Mouse (Mus musculus) small intestine, adult 2 months (tissue): ENCODE data around the gene Plch1. TPM values are rescaled to one million over a fixed set of nuclear protein-coding genes. Genes with fewer than 3 reads are reported as not detected.

Experiments used
- H3K27ac ChIP-seq: fragments of 200-500 bp; 2 replicates; pipeline ENCODE4 v1.5.1; 2012; ENCODE audit warnings: low read depth, low read length, control low read depth, inconsistent platforms; ENCODE audit not compliant: insufficient read depth
- H3K27me3 ChIP-seq: fragments of 200-500 bp; 2 replicates; pipeline ENCODE4 v1.6.1; 2012; ENCODE audit warnings: mild to moderate bottlenecking, moderate library complexity, low read length, inconsistent platforms; ENCODE audit not compliant: control insufficient read depth, insufficient read depth
- H3K36me3 ChIP-seq: fragments of 200-500 bp; 2 replicates; pipeline ENCODE4 v1.6.1; 2012; ENCODE audit warnings: mild to moderate bottlenecking, low read length, control low read depth, inconsistent platforms; ENCODE audit not compliant: control insufficient read depth, insufficient read depth
- H3K4me1 ChIP-seq: fragments of 200-500 bp; 2 replicates; pipeline ENCODE4 v1.6.1; 2012; ENCODE audit warnings: low read length, inconsistent platforms, mixed read lengths; ENCODE audit not compliant: control insufficient read depth, insufficient read depth, insufficient read length
- H3K4me3 ChIP-seq: fragments of 200-500 bp; 2 replicates; pipeline ENCODE4 v1.5.1; 2012; ENCODE audit warnings: low read depth, mild to moderate bottlenecking, control low read depth, inconsistent platforms, low read length, moderate library complexity
- CTCF ChIP-seq: fragments of 200-500 bp; IDR thresholded peaks from 2 replicates; pipeline ENCODE4 v1.5.1; 2012; ENCODE audit warnings: low read depth, mild to moderate bottlenecking, control low read depth, inconsistent platforms, low read length, moderate library complexity, mixed read lengths; ENCODE audit not compliant: insufficient replicate concordance, insufficient read length; ENCODE audit errors: extremely low read depth
- POLR2A ChIP-seq: fragments of 200-500 bp; IDR thresholded peaks from 2 replicates; pipeline ENCODE4 v1.6.1; 2012; ENCODE audit warnings: low read depth, mild to moderate bottlenecking, control low read depth, inconsistent platforms, low read length, moderate library complexity
- WGBS: fragments of 180-500 bp; shearing (Covaris S2); methylation state at CpG from one replicate; pipeline ENCODE4 v1.1.7; 2018; 5-methylcytosine and 5-hydroxymethylcytosine counted together
- polyA plus RNA-seq: library from polyadenylated mRNA; depleted of rRNA; stranded (reverse); fragments of >200 nt; gene quantifications from 2 replicates; pipeline ENCODE4 v1.2.3, GENCODE M21; 2012

Plch1 gene
- polyA plus RNA-seq, 1 experiment, result 1.2 TPM

DNA sequence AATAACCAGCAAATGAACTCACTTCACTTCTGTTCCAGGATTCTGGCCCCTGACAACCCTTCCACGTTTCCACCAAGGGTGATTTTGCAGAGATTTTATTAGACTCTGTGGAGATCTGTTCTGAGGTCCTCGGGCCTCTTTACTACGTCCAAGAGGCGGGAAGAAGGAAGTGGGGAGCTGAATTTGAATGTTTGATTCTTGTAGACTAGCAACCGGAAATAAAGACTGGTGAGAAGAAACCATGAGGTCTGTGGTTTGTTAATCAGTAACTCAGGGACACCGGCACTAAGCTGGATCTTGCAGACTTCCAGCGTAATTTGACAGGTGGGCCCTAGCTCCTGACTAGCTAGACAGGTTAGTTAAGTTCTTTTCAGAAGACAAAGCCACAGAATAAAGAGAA lies 5.6 kb downstream of the Plch1 start:
- TF ChIP-seq POLR2A (no peak), CTCF (no peak)
- Histone ChIP-seq H3K27ac (peak overlapping the region; percentile 68), H3K27me3 (no peaks in the 10 kb centered on the region), H3K36me3 (no peaks in the 10 kb centered on the region), H3K4me3 (peak overlapping the region; percentile 57), H3K4me1 (0 out of 2 replicates have a peak, but pooled peaks cover 3% of the 10 kb centered on the region)
- 13% methylated on average over 7 of the region's 7 CpGs for WGBS

DNA sequence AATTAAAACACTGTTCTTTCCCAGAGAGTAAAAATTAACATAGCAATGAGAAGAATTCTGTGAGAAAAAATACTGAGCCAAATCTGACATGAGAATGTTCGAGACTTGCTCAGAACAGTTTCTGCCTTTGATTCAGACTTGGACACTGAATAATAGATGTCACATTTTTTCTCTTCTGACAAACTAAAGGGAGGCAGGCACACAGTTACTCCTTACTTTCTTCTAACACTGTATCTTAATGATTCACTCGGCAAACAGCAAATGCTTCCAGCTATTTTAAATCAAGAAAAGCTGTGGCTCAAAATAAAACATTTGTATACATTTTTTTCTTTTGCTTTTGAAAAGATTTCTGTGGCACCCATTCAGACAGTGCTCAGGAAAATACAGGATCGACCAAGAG lies 7.1 kb downstream of the Plch1 start:
- no peak overlapping the region for H3K27ac ChIP-seq
- H3K4me1 ChIP-seq, result peaks cover 4% of the 10 kb centered on the region; the same call in 1 of the 2 replicates
- no peaks in the 10 kb centered on the region for H3K27me3 ChIP-seq
- no peak overlapping the region for H3K4me3 ChIP-seq
- H3K36me3 ChIP-seq, result no peaks in the 10 kb centered on the region
- TF ChIP-seq CTCF, result no peak
- TF ChIP-seq POLR2A, result no peak
- 23% methylated on average over 3 of the region's 3 CpGs for WGBS

DNA sequence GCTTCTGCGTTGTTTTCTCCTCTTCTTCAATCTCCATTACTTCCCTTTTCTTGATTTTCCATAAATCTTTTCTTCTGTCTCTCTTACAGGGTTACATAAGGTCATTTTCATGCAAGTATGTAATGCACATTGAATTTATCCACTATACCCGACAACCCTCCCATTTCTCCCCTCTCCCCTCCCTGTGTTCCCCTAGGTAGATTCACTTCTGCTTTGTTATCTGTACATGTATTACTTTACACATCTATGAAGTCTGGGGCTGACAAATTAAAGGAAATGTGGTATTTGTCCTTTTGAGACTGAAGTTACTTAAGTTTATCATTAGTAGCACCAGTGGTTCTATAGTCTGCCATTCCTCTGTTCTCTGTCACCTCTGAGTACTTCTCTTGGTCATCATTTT lies 18.2 kb downstream of the Plch1 start:
- H3K27ac ChIP-seq, result no peak overlapping the region
- peaks cover 7% of the 10 kb centered on the region for H3K36me3 ChIP-seq
- no peaks in the 10 kb centered on the region for H3K27me3 ChIP-seq
- TF ChIP-seq POLR2A (no peak), CTCF (no peak)
- WGBS, result 79% methylated on average over 2 of the region's 2 CpGs
- H3K4me1 ChIP-seq, result no peaks in the 10 kb centered on the region
- no peak overlapping the region for H3K4me3 ChIP-seq

DNA sequence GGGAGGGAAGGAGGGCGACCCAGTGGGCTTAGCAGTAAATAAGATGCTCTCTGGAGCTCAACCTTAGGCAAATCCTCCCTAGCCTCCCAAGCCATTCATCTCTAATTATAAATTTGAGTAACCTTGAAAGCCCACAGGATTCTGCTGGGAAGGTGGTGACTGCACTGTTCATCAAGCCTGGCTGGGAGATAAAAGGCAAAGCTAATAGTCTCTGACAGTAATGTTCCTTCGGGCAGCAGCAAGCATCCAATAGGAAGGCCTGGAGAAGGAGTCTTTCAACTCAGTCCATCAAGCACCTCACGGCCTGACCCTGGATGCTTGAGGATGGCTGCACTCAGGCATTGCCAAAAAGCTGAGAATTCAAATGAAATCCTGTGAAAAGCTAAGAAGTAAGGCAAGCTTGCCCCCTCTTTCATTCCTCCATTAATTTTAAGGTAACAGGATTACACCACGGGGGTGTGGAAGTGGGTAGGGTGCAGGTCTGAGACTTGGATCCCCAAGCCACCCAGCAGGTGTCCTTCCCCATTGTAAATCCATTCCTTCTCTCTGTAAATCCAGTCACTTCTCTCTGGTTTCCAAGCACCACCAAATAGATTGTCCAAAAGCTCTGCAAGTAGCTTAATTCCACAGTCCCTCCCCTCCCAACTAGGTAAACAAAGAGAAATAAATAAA lies 20.1 kb downstream of the Plch1 start:
- TF ChIP-seq POLR2A (no peak), CTCF (no peak)
- Histone ChIP-seq H3K27ac (no peak overlapping the region), H3K4me3 (no peak overlapping the region), H3K36me3 (peaks cover 6% of the 10 kb centered on the region), H3K4me1 (no peaks in the 10 kb centered on the region), H3K27me3 (no peaks in the 10 kb centered on the region)
- WGBS, result 71% methylated on average over 4 of the region's 4 CpGs

DNA sequence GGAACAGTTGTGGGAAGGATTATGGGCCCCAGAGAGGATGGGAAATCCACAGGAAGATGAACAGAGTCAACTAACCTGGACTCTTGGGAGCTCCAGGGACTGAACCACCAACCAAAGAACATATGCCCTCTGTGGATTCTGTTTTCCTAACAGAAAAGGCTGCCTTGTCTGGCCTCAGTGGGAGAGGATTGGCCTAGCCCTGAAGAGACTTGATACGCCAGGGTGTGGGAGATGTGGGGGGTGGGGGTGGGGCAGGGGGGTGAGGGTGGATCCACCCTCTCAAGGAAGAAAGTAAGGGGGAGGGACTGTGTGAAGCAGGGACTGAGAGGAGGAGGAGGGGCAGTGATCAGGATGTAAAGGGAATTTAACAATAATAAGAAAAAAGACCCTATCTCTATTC lies 26.5 kb downstream of the Plch1 start:
- peaks cover 6% of the 10 kb centered on the region; the same call in 1 of the 2 replicates for H3K36me3 ChIP-seq
- 71% methylated on average over 1 of the region's 1 CpGs for WGBS
- no peaks in the 10 kb centered on the region for H3K4me1 ChIP-seq
- H3K27ac ChIP-seq, result no peak overlapping the region
- H3K27me3 ChIP-seq, result no peaks in the 10 kb centered on the region
- H3K4me3 ChIP-seq, result no peak overlapping the region
- TF ChIP-seq POLR2A, result no peak
- TF ChIP-seq CTCF, result no peak

DNA sequence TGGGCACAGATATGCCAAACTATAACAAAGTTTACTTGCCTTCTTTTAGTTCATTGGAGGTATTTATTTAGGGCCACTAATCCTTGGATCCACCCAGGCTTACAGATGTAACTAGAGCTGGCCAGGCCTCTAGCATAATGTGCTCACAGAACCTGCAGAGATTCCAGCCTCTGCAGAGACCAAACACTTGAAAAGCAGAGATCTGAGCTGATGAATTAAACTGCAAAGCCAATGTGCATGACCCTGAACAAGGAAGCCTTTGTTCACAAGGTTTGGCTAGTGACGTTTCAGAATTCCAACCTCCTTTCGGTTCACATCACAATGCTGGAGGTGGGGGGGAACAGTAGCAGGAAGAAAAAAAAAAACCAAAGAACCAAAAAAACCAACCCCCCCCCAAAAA lies 28.0 kb downstream of the Plch1 start:
- 55% methylated on average over 2 of the region's 2 CpGs for whole genome bisulfite sequencing
- no peaks in the 10 kb centered on the region for H3K27me3 ChIP-seq
- no peak for TF ChIP-seq POLR2A
- TF ChIP-seq CTCF, result no peak
- no peak overlapping the region for H3K27ac ChIP-seq
- H3K4me3 ChIP-seq, result no peak overlapping the region
- H3K36me3 ChIP-seq, result peaks cover 6% of the 10 kb centered on the region; the same call in 1 of the 2 replicates
- no peaks in the 10 kb centered on the region for H3K4me1 ChIP-seq

DNA sequence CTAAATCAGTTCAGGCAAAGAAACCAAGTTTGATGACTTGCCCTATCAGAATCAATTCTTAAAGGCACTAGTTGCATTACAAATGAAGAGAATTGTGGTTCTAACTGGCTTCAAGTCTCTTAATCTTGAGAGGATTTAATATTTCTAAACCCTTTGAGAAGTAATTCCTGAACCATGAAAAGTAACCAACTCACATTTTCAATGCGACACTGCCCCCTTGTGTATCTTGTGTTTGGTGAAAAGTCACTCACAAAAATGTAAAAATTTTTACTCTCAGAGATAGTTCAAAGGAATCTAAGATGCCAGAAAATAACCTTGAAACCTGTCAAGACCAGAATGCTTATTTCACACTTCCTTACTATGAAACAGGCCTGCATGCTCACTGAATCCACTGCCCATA lies 31.0 kb downstream of the Plch1 start:
- Histone ChIP-seq H3K4me1 (no peaks in the 10 kb centered on the region), H3K36me3 (peaks cover 3% of the 10 kb centered on the region; the same call in 1 of the 2 replicates), H3K27me3 (no peaks in the 10 kb centered on the region), H3K27ac (no peak overlapping the region), H3K4me3 (no peak overlapping the region)
- TF ChIP-seq CTCF (no peak), POLR2A (no peak)
- 65% methylated on average over 1 of the region's 1 CpGs for WGBS
